Mouse (Mus musculus): ENCODE data around the gene Trim14.

GRCm38 (mm10) chr4:46532926-46533325 lies 3.0 kb downstream of the Trim14 start:
- TF ChIP-seq CTCF (IDR thresholded peaks at IDR 0.05; ENCODE audit: low read depth), result no peak
- TF ChIP-seq EP300 (optimal IDR thresholded peaks at IDR 0.05), result no peak
